Mouse (Mus musculus): ENCODE results near the gene Itpkc. TPM values are rescaled to one million over a fixed set of nuclear protein-coding genes. Genes with fewer than 3 reads are reported as not detected.
A peak's percentile ranks its signal among the peaks of the same experiment; 100 is the strongest.

Itpkc gene
- polyA plus RNA-seq, 1 experiment from 2014 or later = 8.5 TPM

DNA sequence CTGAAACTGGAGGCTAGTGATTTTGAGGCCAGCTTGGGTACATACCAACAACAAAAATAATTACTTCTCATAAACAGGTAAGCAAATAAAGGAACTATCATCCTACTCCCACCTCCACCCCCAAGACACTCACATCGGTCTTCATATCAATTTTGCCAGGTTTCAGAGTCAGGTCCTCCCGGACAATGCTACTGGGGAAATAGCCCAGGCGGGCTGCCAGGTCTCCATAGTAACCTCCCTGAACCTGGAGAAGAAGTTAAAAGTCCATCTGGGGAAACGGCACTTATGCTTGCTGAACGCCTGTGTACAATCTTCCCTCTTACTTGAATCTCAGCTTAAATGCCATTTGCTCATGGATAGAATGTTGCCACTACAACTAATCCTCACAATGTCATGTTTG is 48.4 kb downstream of the Itpkc start:
- no peak for ATAC-seq (ENCODE audit: insufficient number of reproducible peaks, insufficient read depth, low FRiP score, low read depth)
- H3K27ac ChIP-seq (ENCODE audit: low read length) = no peak overlapping the region
- no peak overlapping the region for H3K4me3 ChIP-seq (ENCODE audit: low read depth, low read length)
- H3K9me3 ChIP-seq (ENCODE audit: control insufficient read depth, low read depth, low read length) = no peaks in the 10 kb centered on the region
- H3K27me3 ChIP-seq (ENCODE audit: control insufficient read depth, insufficient read depth, low read length) = no peaks in the 10 kb centered on the region
- no peak overlapping the region for H3K9ac ChIP-seq (replicated peaks; ENCODE audit: low read depth, low read length)
- peaks cover 15% of the 10 kb centered on the region for H3K36me3 ChIP-seq (ENCODE audit: control insufficient read depth, insufficient read depth, low read length)
- 57% methylated on average over 5 of the region's 5 CpGs for WGBS
- H3K4me2 ChIP-seq (replicated peaks; ENCODE audit: low read depth, low read length) = no peak overlapping the region
- no peaks in the 10 kb centered on the region for H3K4me1 ChIP-seq (ENCODE audit: control insufficient read depth, insufficient read depth, low read length)

DNA sequence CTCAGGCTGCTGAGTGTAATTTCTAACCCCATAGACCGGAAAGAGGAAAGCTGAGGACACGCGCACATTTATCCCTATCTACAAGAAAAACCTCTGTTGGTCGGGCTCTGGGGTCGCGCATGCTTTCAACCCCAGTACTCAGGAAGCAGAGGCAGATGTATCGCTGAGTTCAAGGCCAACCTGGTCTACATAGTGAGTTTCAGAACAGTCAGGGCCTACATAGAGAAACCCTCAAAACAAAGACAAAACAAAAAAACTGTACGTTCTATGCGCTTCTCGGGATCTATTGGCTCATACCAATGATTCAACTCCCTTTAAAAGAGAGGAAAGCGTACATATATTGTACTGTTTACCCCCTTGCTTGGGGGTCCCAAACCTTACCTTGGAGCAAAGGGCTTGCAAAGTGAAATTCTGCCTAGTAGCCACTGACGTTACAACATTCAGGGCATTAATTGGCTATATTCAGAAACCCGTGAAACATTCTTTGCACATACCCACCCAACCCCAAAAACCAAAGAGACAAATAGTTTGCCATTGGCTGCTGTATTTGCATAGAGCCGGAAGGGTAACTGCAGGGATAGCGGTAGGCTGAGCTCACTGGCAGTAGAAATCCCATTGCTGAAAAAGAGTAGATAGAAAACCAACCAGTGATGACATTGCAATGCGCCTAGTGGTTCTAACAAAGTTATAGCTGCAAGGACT is 49.1 kb downstream of the Itpkc start:
- Histone ChIP-seq H3K9me3 (ENCODE audit: control insufficient read depth, low read depth, low read length) (no peaks in the 10 kb centered on the region), H3K27me3 (ENCODE audit: control insufficient read depth, insufficient read depth, low read length) (no peaks in the 10 kb centered on the region), H3K36me3 (ENCODE audit: control insufficient read depth, insufficient read depth, low read length) (peaks cover 9% of the 10 kb centered on the region), H3K4me3 (ENCODE audit: low read depth, low read length) (peak overlapping the region; percentile 57), H3K9ac (replicated peaks; ENCODE audit: low read depth, low read length) (no peak overlapping the region), H3K27ac (ENCODE audit: low read length) (peak overlapping the region; percentile 80; the same call in 1 of the 2 replicates), H3K4me1 (ENCODE audit: control insufficient read depth, insufficient read depth, low read length) (no peaks in the 10 kb centered on the region), H3K4me2 (replicated peaks; ENCODE audit: low read depth, low read length) (peak overlapping the region; percentile 49)
- no peak; the same call in 1 of the 2 replicates for ATAC-seq (ENCODE audit: insufficient number of reproducible peaks, insufficient read depth, low FRiP score, low read depth)
- 45% methylated on average over 16 of the region's 16 CpGs for WGBS

DNA sequence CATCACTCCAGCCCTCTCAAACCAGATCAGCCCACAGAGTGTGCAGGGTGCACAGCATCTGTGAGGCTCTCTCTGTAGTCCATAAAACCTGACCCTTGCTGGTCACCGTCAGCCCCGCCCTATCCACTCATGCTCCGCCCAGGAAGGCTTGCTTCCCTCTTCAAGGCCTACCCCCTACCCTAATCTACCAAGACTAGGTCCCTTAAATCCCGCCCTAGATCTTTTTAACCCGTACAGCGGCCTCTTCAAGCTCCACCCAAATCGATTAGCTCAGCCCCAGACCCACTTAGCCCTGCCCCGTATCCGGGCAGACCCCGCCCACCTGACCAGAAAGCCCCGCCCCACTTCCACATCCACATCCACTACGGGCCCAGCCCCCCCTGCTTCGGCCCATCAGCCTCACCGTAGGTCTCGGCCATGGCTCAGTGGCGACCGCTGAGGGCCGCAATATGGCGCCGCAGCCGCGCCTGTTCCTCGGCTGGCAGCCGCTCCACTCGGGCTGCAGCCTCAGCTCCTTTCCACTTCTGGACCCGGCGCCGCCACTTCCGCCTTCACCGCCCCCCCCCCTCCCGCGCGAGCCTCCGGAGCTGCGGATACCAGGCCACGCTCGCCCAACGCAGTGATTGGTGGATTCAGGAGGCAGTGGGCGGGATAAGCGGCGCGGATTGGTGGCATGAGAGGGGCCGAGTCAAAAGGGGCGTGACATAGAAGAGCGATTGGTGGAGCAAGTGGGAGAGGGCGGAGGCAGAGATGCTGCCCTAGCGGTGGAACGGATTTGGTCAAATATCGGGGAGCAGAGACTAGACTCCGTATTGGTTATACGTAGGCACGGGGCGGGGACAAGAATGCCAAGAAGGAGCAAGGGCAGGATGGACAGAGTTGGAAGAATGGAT is 49.9 kb downstream of the Itpkc start, which contains the start of gene Rab4b:
Gene Rab4b, minus strand, starts transcription at position 573 of the 893 bp plus-strand sequence.
- peak within 1 kb of the TSS; percentile 95 for H3K27ac ChIP-seq (ENCODE audit: low read length)
- H3K4me1 ChIP-seq (ENCODE audit: control insufficient read depth, insufficient read depth, low read length) = no peaks in the 10 kb centered on the region
- H3K4me2 ChIP-seq (replicated peaks; ENCODE audit: low read depth, low read length) = peak within 1 kb of the TSS; percentile 51
- peak; percentile 97 for ATAC-seq (ENCODE audit: insufficient number of reproducible peaks, insufficient read depth, low FRiP score, low read depth)
- no peaks in the 10 kb centered on the region for H3K9me3 ChIP-seq (ENCODE audit: control insufficient read depth, low read depth, low read length)
- H3K36me3 ChIP-seq (ENCODE audit: control insufficient read depth, insufficient read depth, low read length) = peaks cover 7% of the 10 kb centered on the region
- WGBS = under 1% methylated on average over 53 of the region's 53 CpGs
- peak within 1 kb of the TSS; percentile 57 for H3K4me3 ChIP-seq (ENCODE audit: low read depth, low read length)
- 0 out of 2 replicates have a peak within 1 kb of the TSS, but pooled peaks have one; percentile 33 for H3K9ac ChIP-seq (replicated peaks; ENCODE audit: low read depth, low read length)
- H3K27me3 ChIP-seq (ENCODE audit: control insufficient read depth, insufficient read depth, low read length) = no peaks in the 10 kb centered on the region

DNA sequence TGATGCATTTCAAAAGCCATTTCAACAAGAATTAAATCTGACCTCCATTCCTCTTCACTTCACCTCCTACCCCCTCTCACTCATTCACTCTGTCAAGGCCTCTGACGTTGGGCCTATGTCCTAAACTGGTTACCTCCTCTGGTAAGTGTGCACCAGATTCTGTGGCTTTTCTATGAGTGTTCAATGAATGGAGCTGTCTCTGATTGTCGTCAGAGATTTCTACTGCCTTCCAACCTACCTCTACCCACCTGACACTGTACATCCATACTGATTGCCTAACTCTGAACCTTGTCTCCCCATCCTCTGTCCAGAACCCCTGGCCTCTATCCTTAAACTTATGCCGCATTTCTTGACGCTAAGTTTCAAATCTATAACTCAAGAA is 50.5 kb downstream of the Itpkc start:
- Histone ChIP-seq H3K27me3 (ENCODE audit: control insufficient read depth, insufficient read depth, low read length) (no peaks in the 10 kb centered on the region), H3K9ac (replicated peaks; ENCODE audit: low read depth, low read length) (0 out of 2 replicates have a peak overlapping the region, but pooled peaks have one; percentile 33), H3K27ac (ENCODE audit: low read length) (peak overlapping the region; percentile 95), H3K9me3 (ENCODE audit: control insufficient read depth, low read depth, low read length) (no peaks in the 10 kb centered on the region), H3K4me1 (ENCODE audit: control insufficient read depth, insufficient read depth, low read length) (no peaks in the 10 kb centered on the region), H3K4me2 (replicated peaks; ENCODE audit: low read depth, low read length) (peak overlapping the region; percentile 51), H3K4me3 (ENCODE audit: low read depth, low read length) (peak overlapping the region; percentile 57), H3K36me3 (ENCODE audit: control insufficient read depth, insufficient read depth, low read length) (peaks cover 4% of the 10 kb centered on the region)
- WGBS = 14% methylated on average over 4 of the region's 4 CpGs
- no peak; the same call in 1 of the 2 replicates for ATAC-seq (ENCODE audit: insufficient number of reproducible peaks, insufficient read depth, low FRiP score, low read depth)

DNA sequence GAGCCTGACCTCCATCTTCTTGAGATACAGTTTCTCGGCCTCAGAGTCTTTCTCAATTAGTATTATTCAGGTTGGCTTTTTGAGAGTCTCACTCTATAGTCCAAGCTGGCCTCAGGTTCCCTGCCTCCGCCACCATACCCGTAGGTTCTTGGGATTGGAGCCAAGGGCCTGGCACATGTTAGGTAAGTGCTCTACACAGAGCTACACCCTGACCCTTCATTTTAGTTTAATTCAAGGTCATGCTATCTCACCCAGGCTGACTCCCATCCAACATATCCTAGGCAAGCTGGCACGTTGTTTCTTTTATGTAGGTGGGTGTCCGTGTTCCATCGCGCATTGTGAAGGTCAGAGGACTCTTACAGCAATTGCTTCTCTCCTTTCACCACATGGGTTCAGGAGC is 53.6 kb downstream of the Itpkc start:
- Histone ChIP-seq H3K4me2 (replicated peaks; ENCODE audit: low read depth, low read length) (no peak overlapping the region), H3K4me3 (ENCODE audit: low read depth, low read length) (no peak overlapping the region), H3K36me3 (ENCODE audit: control insufficient read depth, insufficient read depth, low read length) (peaks cover 10% of the 10 kb centered on the region), H3K4me1 (ENCODE audit: control insufficient read depth, insufficient read depth, low read length) (no peaks in the 10 kb centered on the region), H3K9me3 (ENCODE audit: control insufficient read depth, low read depth, low read length) (no peaks in the 10 kb centered on the region), H3K27me3 (ENCODE audit: control insufficient read depth, insufficient read depth, low read length) (no peaks in the 10 kb centered on the region), H3K27ac (ENCODE audit: low read length) (no peak overlapping the region), H3K9ac (replicated peaks; ENCODE audit: low read depth, low read length) (no peak overlapping the region)
- 92% methylated on average over 7 of the region's 7 CpGs for WGBS
- ATAC-seq (ENCODE audit: insufficient number of reproducible peaks, insufficient read depth, low FRiP score, low read depth) = no peak

DNA sequence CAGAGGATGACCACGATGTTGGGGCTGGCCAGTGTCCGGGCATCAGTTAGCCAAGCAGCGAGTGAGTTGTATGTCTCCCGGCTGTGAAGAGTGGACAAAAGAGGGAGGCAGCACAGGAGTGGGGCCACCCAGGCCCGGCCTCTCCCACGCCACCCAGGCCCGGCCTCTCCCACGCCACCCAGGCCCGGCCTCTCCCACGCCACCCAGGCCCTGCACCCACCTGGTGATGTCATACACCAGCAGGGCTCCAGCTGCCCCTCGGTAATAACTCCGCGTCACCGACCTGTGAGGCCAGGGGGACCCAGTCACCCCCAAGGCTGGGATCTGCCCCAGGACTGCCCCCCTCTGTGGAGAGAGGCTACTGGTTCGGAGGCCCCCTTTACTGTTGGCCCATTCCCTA is 54.0 kb downstream of the Itpkc start:
- no peaks in the 10 kb centered on the region for H3K4me1 ChIP-seq (ENCODE audit: control insufficient read depth, insufficient read depth, low read length)
- H3K9me3 ChIP-seq (ENCODE audit: control insufficient read depth, low read depth, low read length) = no peaks in the 10 kb centered on the region
- 92% methylated on average over 15 of the region's 15 CpGs for WGBS
- H3K4me2 ChIP-seq (replicated peaks; ENCODE audit: low read depth, low read length) = no peak overlapping the region
- H3K27ac ChIP-seq (ENCODE audit: low read length) = no peak overlapping the region
- ATAC-seq (ENCODE audit: insufficient number of reproducible peaks, insufficient read depth, low FRiP score, low read depth) = no peak
- no peak overlapping the region for H3K9ac ChIP-seq (replicated peaks; ENCODE audit: low read depth, low read length)
- H3K36me3 ChIP-seq (ENCODE audit: control insufficient read depth, insufficient read depth, low read length) = peaks cover 10% of the 10 kb centered on the region
- no peaks in the 10 kb centered on the region for H3K27me3 ChIP-seq (ENCODE audit: control insufficient read depth, insufficient read depth, low read length)
- H3K4me3 ChIP-seq (ENCODE audit: low read depth, low read length) = no peak overlapping the region

DNA sequence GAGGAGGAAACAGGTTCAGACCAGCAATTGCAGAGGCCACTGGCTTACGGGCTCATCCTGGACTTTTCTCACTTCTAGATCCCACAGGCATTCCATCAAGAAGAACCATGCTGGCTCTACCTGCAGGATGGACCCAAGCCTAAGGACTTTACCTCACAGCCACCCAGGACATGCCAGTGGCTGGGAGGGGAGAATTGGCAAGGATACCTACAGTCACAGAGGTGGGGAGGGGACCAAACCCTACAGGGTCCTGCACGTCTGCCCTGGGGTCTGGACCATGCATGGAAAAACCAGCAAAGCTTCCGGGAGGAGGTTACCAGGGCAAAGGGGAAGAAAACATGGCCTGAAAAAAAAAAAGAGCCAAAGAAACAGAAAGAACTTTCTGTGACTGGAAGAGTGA is 57.5 kb downstream of the Itpkc start:
- H3K4me1 ChIP-seq (ENCODE audit: control insufficient read depth, insufficient read depth, low read length) = peaks cover 8% of the 10 kb centered on the region
- no peaks in the 10 kb centered on the region for H3K9me3 ChIP-seq (ENCODE audit: control insufficient read depth, low read depth, low read length)
- no peak overlapping the region for H3K4me2 ChIP-seq (replicated peaks; ENCODE audit: low read depth, low read length)
- H3K27me3 ChIP-seq (ENCODE audit: control insufficient read depth, insufficient read depth, low read length) = no peaks in the 10 kb centered on the region
- ATAC-seq (ENCODE audit: insufficient number of reproducible peaks, insufficient read depth, low FRiP score, low read depth) = no peak
- 90% methylated on average over 3 of the region's 3 CpGs for WGBS
- no peak overlapping the region for H3K4me3 ChIP-seq (ENCODE audit: low read depth, low read length)
- no peak overlapping the region for H3K9ac ChIP-seq (replicated peaks; ENCODE audit: low read depth, low read length)
- H3K27ac ChIP-seq (ENCODE audit: low read length) = no peak overlapping the region
- peaks cover 10% of the 10 kb centered on the region for H3K36me3 ChIP-seq (ENCODE audit: control insufficient read depth, insufficient read depth, low read length)

DNA sequence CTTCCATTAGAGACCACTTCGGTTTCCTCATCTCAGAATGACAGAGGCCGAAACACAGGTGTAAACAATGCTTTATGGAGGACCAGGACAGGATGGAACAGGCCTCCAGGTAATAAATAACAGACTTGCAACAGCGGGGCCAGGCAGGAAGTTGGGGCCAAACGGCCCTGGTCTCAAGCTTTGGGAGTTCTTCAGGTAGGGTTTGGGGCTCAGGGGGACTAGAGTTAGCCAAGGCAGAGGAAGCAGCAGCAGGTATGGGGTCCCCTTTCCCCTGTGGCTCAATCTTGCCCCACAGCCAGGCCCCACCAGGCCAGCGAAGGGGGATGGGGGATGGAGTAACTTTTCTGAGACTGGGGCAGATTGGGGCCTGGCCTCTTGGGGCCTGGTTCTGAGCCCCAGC is 60.1 kb downstream of the Itpkc start:
- WGBS = 86% methylated on average over 5 of the region's 5 CpGs
- Histone ChIP-seq H3K4me1 (ENCODE audit: control insufficient read depth, insufficient read depth, low read length) (peaks cover 30% of the 10 kb centered on the region), H3K4me2 (replicated peaks; ENCODE audit: low read depth, low read length) (no peak overlapping the region), H3K27me3 (ENCODE audit: control insufficient read depth, insufficient read depth, low read length) (no peaks in the 10 kb centered on the region), H3K9ac (replicated peaks; ENCODE audit: low read depth, low read length) (no peak overlapping the region), H3K4me3 (ENCODE audit: low read depth, low read length) (no peak overlapping the region), H3K27ac (ENCODE audit: low read length) (no peak overlapping the region), H3K9me3 (ENCODE audit: control insufficient read depth, low read depth, low read length) (no peaks in the 10 kb centered on the region), H3K36me3 (ENCODE audit: control insufficient read depth, insufficient read depth, low read length) (peaks cover 23% of the 10 kb centered on the region)
- ATAC-seq (ENCODE audit: insufficient number of reproducible peaks, insufficient read depth, low FRiP score, low read depth) = no peak
